Mouse (Mus musculus): ENCODE measurements at regions not wholly inside any gene's neighbourhood (a gene's known extent, or its start where the extent isn't known, plus 50 kb on each side); places are given as distances from the start of the nearest gene placed in this dataset.
A peak's percentile ranks its signal among the peaks of the same experiment; 100 is the strongest.
"Not testable (repeated sequence)": the region's sequence is repeated elsewhere in the genome, so short reads cannot be mapped to it uniquely, and the experiment has no call there.

DNA sequence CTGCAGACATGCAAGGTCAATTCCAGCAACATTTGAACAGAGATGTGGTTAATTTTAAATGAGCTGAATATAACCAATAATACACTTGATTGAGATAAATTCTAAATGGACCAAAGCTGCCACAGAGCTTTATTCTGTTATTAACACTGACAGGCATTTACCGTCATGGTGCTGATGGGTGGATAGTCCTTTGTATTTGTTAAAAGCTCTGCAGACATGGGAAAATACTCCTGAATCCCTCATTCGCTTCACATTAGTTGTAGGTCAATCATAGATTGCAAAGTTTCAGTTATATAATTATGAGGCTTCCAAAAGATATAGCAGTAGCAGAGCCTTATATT, 410.0 kb upstream of the Agtr1b start:
- no peaks in the 10 kb centered on the region for H3K9me3 ChIP-seq
- no peaks in the 10 kb centered on the region for H3K4me1 ChIP-seq (replicated peaks)
- no peaks in the 10 kb centered on the region for H3K36me3 ChIP-seq
- no peak for DNase-seq (ENCODE audit: low spot score)
- no peak overlapping the region for H3K27ac ChIP-seq
- H3K27me3 ChIP-seq (ENCODE audit: insufficient read depth, poor library complexity, severe bottlenecking) = no peaks in the 10 kb centered on the region
- H3K4me3 ChIP-seq = no peak overlapping the region
- WGBS = 90% methylated on average over 2 of the region's 2 CpGs

- Histone ChIP-seq H3K27ac (no peak overlapping the region), H3K4me1 (replicated peaks) (no peaks in the 10 kb centered on the region), H3K4me3 (no peak overlapping the region), H3K27me3 (ENCODE audit: insufficient read depth, poor library complexity, severe bottlenecking) (no peaks in the 10 kb centered on the region), H3K9me3 (no peaks in the 10 kb centered on the region), H3K36me3 (no peaks in the 10 kb centered on the region)
- 86% methylated on average over 4 of the region's 4 CpGs for WGBS
- no peak for DNase-seq (ENCODE audit: low spot score)
These were observed 409.4 kb upstream of the Agtr1b start for GRCm38 (mm10) chr3:20776128-20776963.

DNA sequence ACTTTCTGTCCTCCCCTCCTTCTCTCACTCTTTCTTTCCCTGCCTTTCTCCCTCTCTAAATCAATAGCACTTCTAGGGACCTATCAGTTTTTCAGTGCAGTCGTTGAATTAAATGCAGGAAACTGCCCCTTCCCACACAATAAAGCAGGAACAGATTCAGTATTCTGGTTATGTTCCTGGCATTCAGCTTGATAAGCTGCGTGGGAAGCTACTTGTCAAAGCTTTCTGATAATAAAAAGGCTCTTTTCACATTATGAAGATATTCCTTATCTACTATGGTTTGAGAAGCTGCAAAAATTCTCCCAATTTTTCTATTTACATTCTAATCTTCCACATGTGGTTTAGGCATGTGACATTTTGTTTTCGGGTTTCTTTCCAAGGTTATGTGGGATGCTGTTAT, 367.3 kb upstream of the Agtr1b start:
- Histone ChIP-seq H3K27ac (no peak overlapping the region), H3K9me3 (no peaks in the 10 kb centered on the region), H3K27me3 (ENCODE audit: insufficient read depth, poor library complexity, severe bottlenecking) (no peaks in the 10 kb centered on the region), H3K36me3 (no peaks in the 10 kb centered on the region), H3K4me1 (replicated peaks) (no peaks in the 10 kb centered on the region), H3K4me3 (no peak overlapping the region)
- DNase-seq (ENCODE audit: low spot score) = no peak
- WGBS = 84% methylated on average over 3 of the region's 3 CpGs

DNA sequence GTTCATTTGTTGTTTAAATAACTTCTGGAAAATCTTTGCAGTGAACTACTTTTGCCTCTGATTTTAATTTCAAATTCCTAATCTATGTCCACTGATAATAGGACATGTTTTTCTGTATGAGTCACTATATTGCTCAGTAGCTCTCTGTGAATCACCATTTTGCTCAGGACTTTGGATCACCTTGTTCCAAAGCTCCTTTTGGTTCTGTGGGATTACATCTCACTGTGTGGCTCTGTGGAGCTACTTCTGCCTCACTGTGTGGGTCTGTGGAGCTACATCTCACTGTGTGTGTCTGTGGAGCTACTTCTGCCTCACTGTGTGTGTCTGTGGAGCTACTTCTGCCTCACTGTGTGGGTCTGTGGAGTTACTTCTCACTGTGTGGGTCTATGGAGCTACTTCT, 365.0 kb upstream of the Agtr1b start:
- Histone ChIP-seq H3K9me3 (no peaks in the 10 kb centered on the region), H3K4me3 (no peak overlapping the region), H3K27ac (no peak overlapping the region), H3K4me1 (replicated peaks) (no peaks in the 10 kb centered on the region), H3K27me3 (ENCODE audit: insufficient read depth, poor library complexity, severe bottlenecking) (no peaks in the 10 kb centered on the region), H3K36me3 (no peaks in the 10 kb centered on the region)
- no peak for DNase-seq (ENCODE audit: low spot score)

DNA sequence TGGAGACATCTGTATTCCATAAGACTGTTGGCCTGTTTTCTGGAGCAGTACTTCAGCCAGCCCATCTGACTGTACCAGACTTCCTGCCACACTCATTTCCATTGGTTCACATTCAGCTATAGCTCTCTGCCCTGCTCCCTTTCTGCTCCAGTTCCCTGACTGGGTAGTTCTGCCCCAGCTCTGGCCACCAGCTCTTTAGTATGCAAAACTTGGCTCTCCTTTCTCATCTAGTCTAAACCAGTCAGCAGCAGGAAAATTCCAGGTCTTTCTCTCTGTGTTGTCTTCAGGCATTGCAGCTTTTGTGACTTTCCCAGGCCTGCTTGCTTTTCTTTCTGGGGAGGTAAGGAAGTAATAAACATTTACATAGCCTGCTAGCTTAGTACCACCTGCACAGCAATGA, 363.5 kb upstream of the Agtr1b start:
- no peaks in the 10 kb centered on the region for H3K4me1 ChIP-seq (replicated peaks)
- no peaks in the 10 kb centered on the region for H3K9me3 ChIP-seq
- H3K27me3 ChIP-seq (ENCODE audit: insufficient read depth, poor library complexity, severe bottlenecking) = no peaks in the 10 kb centered on the region
- no peak overlapping the region for H3K4me3 ChIP-seq
- DNase-seq (ENCODE audit: low spot score) = no peak
- H3K36me3 ChIP-seq = no peaks in the 10 kb centered on the region
- no peak overlapping the region for H3K27ac ChIP-seq

DNA sequence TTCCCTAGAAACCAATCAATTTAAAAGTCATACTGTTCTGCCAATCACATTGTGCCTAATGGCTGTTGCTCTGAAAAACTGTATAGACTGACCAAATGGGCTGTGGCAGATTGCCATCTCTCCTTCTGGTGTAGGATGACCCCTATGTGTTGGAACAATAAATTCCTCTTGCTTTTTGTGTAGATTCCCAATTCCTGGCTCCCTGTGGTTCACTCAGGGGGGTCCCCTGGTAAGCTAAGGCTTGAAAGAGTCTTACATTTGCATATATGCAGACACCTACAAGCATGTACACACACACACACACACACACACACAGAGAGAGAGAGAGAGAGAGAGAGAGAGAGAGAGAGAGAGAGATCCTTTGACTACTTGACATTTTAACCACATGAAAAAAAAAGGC, 362.8 kb upstream of the Agtr1b start:
- not testable (repeated sequence) for DNase-seq (ENCODE audit: low spot score); H3K27ac ChIP-seq; H3K9me3 ChIP-seq; H3K4me3 ChIP-seq; H3K36me3 ChIP-seq; H3K4me1 ChIP-seq (replicated peaks); H3K27me3 ChIP-seq (ENCODE audit: insufficient read depth, poor library complexity, severe bottlenecking)

- Histone ChIP-seq H3K4me3 (no peak overlapping the region), H3K36me3 (no peaks in the 10 kb centered on the region), H3K27me3 (ENCODE audit: insufficient read depth, poor library complexity, severe bottlenecking) (no peaks in the 10 kb centered on the region), H3K27ac (no peak overlapping the region), H3K4me1 (replicated peaks) (no peaks in the 10 kb centered on the region), H3K9me3 (peaks cover 2% of the 10 kb centered on the region; the same call in 1 of the 2 replicates)
- DNase-seq (ENCODE audit: low spot score) = no peak
- 69% methylated on average over 1 of the region's 1 CpGs for WGBS
These were observed 347.7 kb upstream of the Agtr1b start for GRCm38 (mm10) chr3:20714671-20715070.

GRCm38 (mm10) chr3:20709661-20710060, 342.7 kb upstream of the Agtr1b start:
- Histone ChIP-seq H3K36me3 (no peaks in the 10 kb centered on the region), H3K27me3 (ENCODE audit: insufficient read depth, poor library complexity, severe bottlenecking) (no peaks in the 10 kb centered on the region), H3K9me3 (no peaks in the 10 kb centered on the region), H3K27ac (no peak overlapping the region), H3K4me1 (replicated peaks) (no peaks in the 10 kb centered on the region), H3K4me3 (no peak overlapping the region)
- DNase-seq (ENCODE audit: low spot score) = no peak
- WGBS = 48% methylated on average over 2 of the region's 2 CpGs

GRCm38 (mm10) chr3:20695322-20695859, 328.4 kb upstream of the Agtr1b start:
- H3K27ac ChIP-seq = no peak overlapping the region
- H3K36me3 ChIP-seq = no peaks in the 10 kb centered on the region
- H3K4me1 ChIP-seq (replicated peaks) = no peaks in the 10 kb centered on the region
- DNase-seq (ENCODE audit: low spot score) = no peak
- H3K4me3 ChIP-seq = no peak overlapping the region
- H3K27me3 ChIP-seq (ENCODE audit: insufficient read depth, poor library complexity, severe bottlenecking) = no peaks in the 10 kb centered on the region
- H3K9me3 ChIP-seq = no peaks in the 10 kb centered on the region; the same call in 1 of the 2 replicates
- 90% methylated on average over 2 of the region's 2 CpGs for WGBS

GRCm38 (mm10) chr3:20680944-20681494, 314.0 kb upstream of the Agtr1b start:
- Histone ChIP-seq H3K4me3 (no peak overlapping the region), H3K4me1 (replicated peaks) (no peaks in the 10 kb centered on the region), H3K9me3 (no peaks in the 10 kb centered on the region), H3K36me3 (no peaks in the 10 kb centered on the region), H3K27me3 (ENCODE audit: insufficient read depth, poor library complexity, severe bottlenecking) (no peaks in the 10 kb centered on the region), H3K27ac (no peak overlapping the region)
- 88% methylated on average over 6 of the region's 6 CpGs for WGBS
- DNase-seq (ENCODE audit: low spot score) = no peak

DNA sequence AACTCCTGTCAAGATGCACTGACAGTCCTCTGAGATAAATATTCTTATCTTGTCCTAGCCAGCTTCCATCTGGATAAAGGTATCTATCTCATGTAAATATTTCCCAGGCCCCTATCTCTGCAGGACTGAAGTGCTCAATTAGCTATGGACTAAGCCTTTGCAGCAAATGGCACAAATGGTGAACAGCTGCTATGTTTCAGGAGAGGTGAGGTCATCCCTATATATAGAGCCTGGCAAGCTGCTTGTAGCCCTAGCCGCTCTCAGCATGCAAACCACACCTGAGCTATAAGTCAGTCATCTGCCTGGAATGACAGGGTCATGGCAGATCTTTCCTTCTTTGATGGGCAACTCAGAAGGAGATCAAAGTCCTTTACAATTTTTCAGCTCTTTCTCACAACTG, 294.9 kb upstream of the Agtr1b start:
- no peak overlapping the region for H3K4me3 ChIP-seq
- H3K36me3 ChIP-seq = no peaks in the 10 kb centered on the region
- H3K9me3 ChIP-seq = no peaks in the 10 kb centered on the region
- peaks cover 5% of the 10 kb centered on the region for H3K4me1 ChIP-seq (replicated peaks)
- H3K27me3 ChIP-seq (ENCODE audit: insufficient read depth, poor library complexity, severe bottlenecking) = no peaks in the 10 kb centered on the region
- H3K27ac ChIP-seq = peak overlapping the region; percentile 30; the same call in 1 of the 2 replicates
- WGBS = 61% methylated on average over 1 of the region's 1 CpGs
- DNase-seq (ENCODE audit: low spot score) = peak; percentile 6

- WGBS = 33% methylated on average over 1 of the region's 1 CpGs
- Histone ChIP-seq H3K27ac (no peak overlapping the region), H3K4me3 (no peak overlapping the region), H3K27me3 (ENCODE audit: insufficient read depth, poor library complexity, severe bottlenecking) (no peaks in the 10 kb centered on the region), H3K9me3 (no peaks in the 10 kb centered on the region), H3K4me1 (replicated peaks) (no peaks in the 10 kb centered on the region), H3K36me3 (no peaks in the 10 kb centered on the region)
- no peak for DNase-seq (ENCODE audit: low spot score)
These were observed 288.4 kb upstream of the Agtr1b start for GRCm38 (mm10) chr3:20655345-20655744.
